ENCODE assay signal across 10 mouse cellular contexts in genomic region chr13:99323632-99324336, GRCm38 (mm10). TPM values are rescaled to one million over a fixed set of nuclear protein-coding genes. Genes with fewer than 3 reads are reported as not detected.
DNase-seq lines count a peak whose midpoint lies in the region; ATAC-seq lines count a peak whose summit lies in the region.
"Had no signal": no experiment of that assay in that cellular context is flagged by ENCODE, and none has a peak within 500 bp of the region (broad histone marks: within the 10 kb centered on the region; RNA-seq: fewer than 3 reads in every experiment).

No protein-coding gene starts in this region.

- H3K4me1 ChIP-seq in kidney, embryonic 16.5 days (ENCODE audit: insufficient read depth, low read length), result no peaks in the 10 kb centered on the region
- H3K4me1 ChIP-seq in kidney, embryonic 15.5 days, result no peaks in the 10 kb centered on the region
- H3K4me1 ChIP-seq in forebrain, embryonic 10.5 days, result no peaks in the 10 kb centered on the region

- H3K27ac ChIP-seq in kidney, embryonic 16.5 days (ENCODE audit: low read length), result no peak overlapping the region
- H3K27ac ChIP-seq in kidney, embryonic 15.5 days, result no peak overlapping the region
- H3K27ac ChIP-seq in forebrain, embryonic 10.5 days, result no peak overlapping the region

- 80% methylated on average over 7 of the region's 7 CpGs for WGBS in kidney, embryonic 16.5 days
- 79% methylated on average over 7 of the region's 7 CpGs for WGBS in kidney, embryonic 15.5 days
- 90% methylated on average over 7 of the region's 7 CpGs for WGBS in forebrain, embryonic 10.5 days

- ATAC-seq in kidney, embryonic 16.5 days (ENCODE audit: low FRiP score, low TSS enrichment), result 0 out of 2 replicates have a peak, but pooled peaks have one; percentile 35
- no peak for ATAC-seq in kidney, embryonic 15.5 days (replicated peaks; ENCODE audit: low FRiP score)
- ATAC-seq in granulocyte monocyte progenitor cell, adult 5-6 weeks (replicated peaks; ENCODE audit: poor library complexity, severe bottlenecking), result peak; percentile 86
- ATAC-seq in megakaryocyte, adult 5-6 weeks (ENCODE audit: poor library complexity, severe bottlenecking), result peak; percentile 49; the same call in 1 of the 2 replicates
- ATAC-seq: inflammation-experienced regulatory T-cells, adult 6 months had no signal

- H3K27me3 ChIP-seq in kidney, embryonic 16.5 days (ENCODE audit: insufficient read depth, low read length), result no peaks in the 10 kb centered on the region
- no peaks in the 10 kb centered on the region for H3K27me3 ChIP-seq in kidney, embryonic 15.5 days
- no peaks in the 10 kb centered on the region for H3K27me3 ChIP-seq in forebrain, embryonic 10.5 days (ENCODE audit: poor library complexity, severe bottlenecking)

- peaks cover 60% of the 10 kb centered on the region for H3K36me3 ChIP-seq in kidney, embryonic 16.5 days (ENCODE audit: insufficient read depth, low read length)
- peaks cover 84% of the 10 kb centered on the region for H3K36me3 ChIP-seq in kidney, embryonic 15.5 days
- peaks cover 90% of the 10 kb centered on the region for H3K36me3 ChIP-seq in forebrain, embryonic 10.5 days (replicated peaks)

- peak; percentile 65 for DNase-seq in R1 (ENCODE audit: low read depth, low spot score)
- DNase-seq in forebrain, embryonic 10.5 days (ENCODE audit: extremely low spot score, low spot score), result no peak
- DNase-seq in left cerebral cortex, postnatal 4 days, result no peak
- DNase-seq: cerebellum, adult 11 months had no signal

- no peak overlapping the region for H3K9ac ChIP-seq in kidney, embryonic 16.5 days (replicated peaks; ENCODE audit: low read length)
- no peak overlapping the region for H3K9ac ChIP-seq in kidney, embryonic 15.5 days

- H3K4me3 ChIP-seq in kidney, embryonic 16.5 days (ENCODE audit: low read length), result no peak overlapping the region
- no peak overlapping the region for H3K4me3 ChIP-seq in kidney, embryonic 15.5 days (replicated peaks)
- no peak overlapping the region for H3K4me3 ChIP-seq in forebrain, embryonic 10.5 days
- H3K4me3 ChIP-seq: erythroblast, embryonic 14.5 days had no signal

- no peak overlapping the region for H3K4me2 ChIP-seq in kidney, embryonic 16.5 days (replicated peaks; ENCODE audit: low read depth, low read length)
- no peak overlapping the region for H3K4me2 ChIP-seq in kidney, embryonic 15.5 days

- intact Hi-C loops in left cerebral cortex, postnatal 4 days (cut with DNase I), result no loop called here

- no peaks in the 10 kb centered on the region for H3K9me3 ChIP-seq in kidney, embryonic 16.5 days (ENCODE audit: low read length)
- no peaks in the 10 kb centered on the region for H3K9me3 ChIP-seq in kidney, embryonic 15.5 days (replicated peaks)
- H3K9me3 ChIP-seq in forebrain, embryonic 10.5 days, result no peaks in the 10 kb centered on the region

RNA-seq across cellular contexts. Expression of gene Ptcd2, which starts 20.7 kb away (rescaled TPM):
- 56.1 and 56.6 TPM in 2 replicates for polyA plus RNA-seq in kidney, embryonic 16.5 days (2015; fragmentation: Nextera tagmentation; extraction: Ambion mirVana)
- 51.5 and 54.1 TPM in 2 replicates for polyA plus RNA-seq in kidney, embryonic 15.5 days (2015; fragmentation: Nextera tagmentation; extraction: Ambion mirVana)
- 49.8 and 58.1 TPM in 2 replicates for total RNA-seq in granulocyte monocyte progenitor cell, adult 5-6 weeks (2014; fragmentation: Nextera tagmentation)
- 55.8 and 65.4 TPM in 2 replicates for total RNA-seq in granulocyte monocyte progenitor cell, adult 5-6 weeks (2017)
- total RNA-seq in megakaryocyte, adult 5-6 weeks (2015), result 36.4 and 46.1 TPM in 2 replicates
- total RNA-seq in megakaryocyte, adult 5-6 weeks (2017), result 52.1 and 53.7 TPM in 2 replicates
- polyA plus RNA-seq in forebrain, embryonic 10.5 days (2016; fragmentation: Nextera tagmentation; extraction: Ambion mirVana), result 54.6 and 56.4 TPM in 2 replicates
- 10 to 100 TPM; 31.7 to 33.5 TPM for total RNA-seq in left cerebral cortex, postnatal 4 days (2021)

RNA-seq across cellular contexts. Expression of gene Mrps27, which starts 20.8 kb away (rescaled TPM):
- 79.3 and 80.6 TPM in 2 replicates for polyA plus RNA-seq in kidney, embryonic 16.5 days (2015; fragmentation: Nextera tagmentation; extraction: Ambion mirVana)
- polyA plus RNA-seq in kidney, embryonic 15.5 days (2015; fragmentation: Nextera tagmentation; extraction: Ambion mirVana), result 68.8 and 71.8 TPM in 2 replicates
- 25.2 and 33.8 TPM in 2 replicates for total RNA-seq in granulocyte monocyte progenitor cell, adult 5-6 weeks (2014; fragmentation: Nextera tagmentation)
- total RNA-seq in granulocyte monocyte progenitor cell, adult 5-6 weeks (2017), result 22.0 and 25.1 TPM in 2 replicates
- total RNA-seq in megakaryocyte, adult 5-6 weeks (2015), result 7.9 and 8.6 TPM in 2 replicates
- total RNA-seq in megakaryocyte, adult 5-6 weeks (2017), result 6.2 and 11.4 TPM in 2 replicates
- polyA plus RNA-seq in forebrain, embryonic 10.5 days (2016; fragmentation: Nextera tagmentation; extraction: Ambion mirVana), result 84.1 and 85.3 TPM in 2 replicates
- 10 to 100 TPM; 28.3 to 28.7 TPM for total RNA-seq in left cerebral cortex, postnatal 4 days (2021)
